Mouse (Mus musculus): ENCODE measurements around the gene Sorbs1.
A peak's percentile ranks its signal among the peaks of the same experiment; 100 is the strongest.

The Sorbs1 gene

GRCm38 (mm10) chr19:40343018-40343417 is 170.6 kb downstream of the Sorbs1 start:
- DNase-seq: peak; percentile 76 to 92

GRCm38 (mm10) chr19:40341141-40341540 is 172.4 kb downstream of the Sorbs1 start:
- DNase-seq: peak in 1 of 2 experiments; percentile 49

GRCm38 (mm10) chr19:40336694-40337093 is 176.9 kb downstream of the Sorbs1 start:
- DNase-seq: no peak

GRCm38 (mm10) chr19:40333905-40334304 is 179.7 kb downstream of the Sorbs1 start:
- DNase-seq: no peak

- DNase-seq: no peak
Observed at GRCm38 (mm10) chr19:40333081-40333480, 180.5 kb downstream of the Sorbs1 start.

- no peak for DNase-seq
Observed at GRCm38 (mm10) chr19:40332303-40332702, 181.3 kb downstream of the Sorbs1 start.

- no peak for DNase-seq
Observed at GRCm38 (mm10) chr19:40331846-40332245, 181.7 kb downstream of the Sorbs1 start.

- DNase-seq: no peak
Observed at GRCm38 (mm10) chr19:40326126-40326525, 187.5 kb downstream of the Sorbs1 start.

- no peak for DNase-seq
Observed at GRCm38 (mm10) chr19:40325381-40325780, 188.2 kb downstream of the Sorbs1 start.

- DNase-seq: no peak
Observed at GRCm38 (mm10) chr19:40322226-40322625, 191.4 kb downstream of the Sorbs1 start.

GRCm38 (mm10) chr19:40319199-40319598 is 194.4 kb downstream of the Sorbs1 start:
- DNase-seq: no peak

- DNase-seq: no peak
Observed at GRCm38 (mm10) chr19:40318511-40318910, 195.1 kb downstream of the Sorbs1 start.

GRCm38 (mm10) chr19:40317001-40317400 is 196.6 kb downstream of the Sorbs1 start:
- no peak for DNase-seq

GRCm38 (mm10) chr19:40314252-40314651 is 199.3 kb downstream of the Sorbs1 start:
- DNase-seq: no peak

GRCm38 (mm10) chr19:40311631-40312030 is 201.9 kb downstream of the Sorbs1 start:
- no peak for DNase-seq

- no peak for DNase-seq
Observed at GRCm38 (mm10) chr19:40310410-40311130, 203.0 kb downstream of the Sorbs1 start.

GRCm38 (mm10) chr19:40309911-40310310 is 203.7 kb downstream of the Sorbs1 start:
- no peak for DNase-seq

GRCm38 (mm10) chr19:40307550-40307949 is 206.0 kb downstream of the Sorbs1 start:
- no peak for DNase-seq

GRCm38 (mm10) chr19:40306631-40307030 is 206.9 kb downstream of the Sorbs1 start:
- DNase-seq: no peak

- DNase-seq: no peak
Observed at GRCm38 (mm10) chr19:40305456-40305855, 208.1 kb downstream of the Sorbs1 start.

GRCm38 (mm10) chr19:40302916-40303315 is 210.7 kb downstream of the Sorbs1 start:
- no peak for DNase-seq

GRCm38 (mm10) chr19:40302477-40302876 is 211.1 kb downstream of the Sorbs1 start:
- no peak for DNase-seq

GRCm38 (mm10) chr19:40299983-40300759 is 213.4 kb downstream of the Sorbs1 start:
- DNase-seq: no peak

GRCm38 (mm10) chr19:40299182-40299581 is 214.4 kb downstream of the Sorbs1 start:
- DNase-seq: no peak

All from kidney, postnatal 36 days (tissue).